Mouse (Mus musculus): ENCODE data around the gene Rrp12. TPM values are rescaled to one million over a fixed set of nuclear protein-coding genes. Genes with fewer than 3 reads are reported as not detected.

Rrp12 gene
- total RNA-seq, 1 experiment: 48.6 TPM

GRCm38 (mm10) chr19:41913774-41914591 is 18.0 kb upstream of the Rrp12 start:
- Histone ChIP-seq H3K9me3 (ENCODE audit: control insufficient read depth, insufficient read depth, low read depth, low read length) (no peaks in the 10 kb centered on the region), H3K36me3 (ENCODE audit: control insufficient read depth, insufficient read depth, low read length, poor library complexity, severe bottlenecking) (peaks cover 35% of the 10 kb centered on the region), H3K27ac (ENCODE audit: insufficient read depth, low read depth, low read length, poor library complexity, severe bottlenecking) (peak overlapping the region; percentile 37; the same call in 1 of the 2 replicates), H3K4me1 (ENCODE audit: control insufficient read depth in 2 of 2, insufficient read depth in 2 of 2, low read length in 2 of 2, poor library complexity in 1 of 2) (peaks cover 2 to 4% of the 10 kb centered on the region in 2 experiments; a peak in 3 of 4 replicates), H3K4me3 (ENCODE audit: insufficient read depth in 1 of 2, low read depth in 1 of 2, low read length in 2 of 2, poor library complexity in 1 of 2, severe bottlenecking in 1 of 2) (peak overlapping the region; percentile 67 to 89), H3K9ac (ENCODE audit: insufficient read depth, low read depth, low read length, poor library complexity, severe bottlenecking) (peak overlapping the region; percentile 93)
- in situ Hi-C loops (cut with MboI; ENCODE audit: low sequenced_read_pairs in 2 of 2, unreplicated experiment in 2 of 2): no loop called here
- TF ChIP-seq CHD2 (IDR thresholded peaks at IDR 0.05; ENCODE audit: low read depth, low read length) (no peak), ZNF384 (IDR thresholded peaks at IDR 0.05; ENCODE audit: low read depth, low read length) (no peak), HCFC1 (IDR thresholded peaks at IDR 0.05; ENCODE audit: borderline replicate concordance, insufficient read depth, low read length) (no peak), MAFK (IDR thresholded peaks at IDR 0.05; ENCODE audit: insufficient read depth, low read depth, low read length) (no peak), ZC3H11A (IDR thresholded peaks at IDR 0.05; ENCODE audit: borderline replicate concordance, low read depth, low read length) (no peak)
- no peak for DNase-seq (ENCODE audit: low read depth, low spot score)

DNA sequence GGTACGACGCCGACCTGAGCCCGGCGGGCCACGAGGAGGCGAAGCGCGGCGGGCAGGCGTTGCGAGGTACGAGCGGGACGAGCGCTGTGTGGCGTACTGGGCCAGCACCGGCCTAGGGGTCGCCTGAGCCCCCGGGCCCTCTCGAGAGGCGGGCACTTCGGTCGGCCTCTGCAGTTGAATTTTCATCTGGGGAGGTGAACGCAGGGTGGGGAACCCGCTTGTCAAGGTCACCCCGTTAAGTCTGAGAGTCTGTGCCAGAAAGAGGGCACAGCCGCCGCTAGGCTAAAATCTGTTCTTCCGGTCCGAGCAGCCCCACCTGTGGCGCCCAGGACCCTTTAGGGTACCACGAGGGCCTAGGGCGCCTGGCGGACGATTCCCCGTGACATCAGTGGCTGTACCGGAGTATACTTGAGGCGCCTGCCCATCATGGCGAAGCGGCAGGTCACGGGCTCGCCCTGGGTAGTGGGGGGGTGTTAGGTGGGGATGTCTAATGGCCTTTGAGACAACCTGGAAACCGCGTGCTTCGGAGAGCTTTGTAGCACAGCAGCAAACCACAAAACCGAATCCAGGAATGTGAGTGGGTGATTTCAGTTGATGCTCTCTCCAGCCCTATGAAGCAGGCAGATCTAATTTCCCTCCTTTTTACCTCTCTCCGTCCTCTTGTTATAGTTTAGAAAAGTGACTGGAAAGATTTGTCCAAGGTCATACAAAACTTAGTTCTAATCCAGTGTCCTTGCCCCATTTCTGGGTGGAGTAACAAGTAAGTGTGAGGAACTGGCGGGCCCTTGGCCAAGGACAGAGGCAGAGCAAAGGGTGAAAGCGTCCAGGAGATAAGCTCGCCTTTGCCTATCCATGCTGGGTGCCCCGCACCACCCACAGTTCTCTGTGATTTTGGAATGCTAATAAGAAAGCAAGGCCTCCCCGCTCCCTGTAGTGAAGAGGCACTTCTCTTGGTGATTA is 16.4 kb upstream of the Rrp12 start:
- H3K9me3 ChIP-seq (ENCODE audit: control insufficient read depth, insufficient read depth, low read depth, low read length): no peaks in the 10 kb centered on the region
- H3K27ac ChIP-seq (ENCODE audit: insufficient read depth, low read depth, low read length, poor library complexity, severe bottlenecking): peak overlapping the region; percentile 87
- peaks cover 31% of the 10 kb centered on the region for H3K36me3 ChIP-seq (ENCODE audit: control insufficient read depth, insufficient read depth, low read length, poor library complexity, severe bottlenecking)
- in situ Hi-C loops (cut with MboI; ENCODE audit: low sequenced_read_pairs in 2 of 2, unreplicated experiment in 2 of 2): no loop called here
- peak overlapping the region; percentile 67 to 89 for H3K4me3 ChIP-seq (ENCODE audit: insufficient read depth in 1 of 2, low read depth in 1 of 2, low read length in 2 of 2, poor library complexity in 1 of 2, severe bottlenecking in 1 of 2)
- H3K9ac ChIP-seq (ENCODE audit: insufficient read depth, low read depth, low read length, poor library complexity, severe bottlenecking): peak overlapping the region; percentile 93
- no peak for DNase-seq (ENCODE audit: low read depth, low spot score)
- peaks cover 2 to 4% of the 10 kb centered on the region in 2 experiments; a peak in 3 of 4 replicates for H3K4me1 ChIP-seq (ENCODE audit: control insufficient read depth in 2 of 2, insufficient read depth in 2 of 2, low read length in 2 of 2, poor library complexity in 1 of 2)
- no peak for TF ChIP-seq CHD2 (IDR thresholded peaks at IDR 0.05; ENCODE audit: low read depth, low read length)
- no peak for TF ChIP-seq MAFK (IDR thresholded peaks at IDR 0.05; ENCODE audit: insufficient read depth, low read depth, low read length)
- no peak for TF ChIP-seq ZNF384 (IDR thresholded peaks at IDR 0.05; ENCODE audit: low read depth, low read length)
- TF ChIP-seq ZC3H11A (IDR thresholded peaks at IDR 0.05; ENCODE audit: borderline replicate concordance, low read depth, low read length): no peak
- TF ChIP-seq HCFC1 (IDR thresholded peaks at IDR 0.05; ENCODE audit: borderline replicate concordance, insufficient read depth, low read length): no peak

GRCm38 (mm10) chr19:41911178-41912073 is 15.5 kb upstream of the Rrp12 start, which contains the start of gene Pgam1:
Pgam1 (plus strand) TSS chr19:41911923.
- in situ Hi-C loops (cut with MboI; ENCODE audit: low sequenced_read_pairs in 2 of 2, unreplicated experiment in 2 of 2): no loop called here
- DNase-seq (ENCODE audit: low read depth, low spot score): peak; percentile 97
- no peak for TF ChIP-seq HCFC1 (IDR thresholded peaks at IDR 0.05; ENCODE audit: borderline replicate concordance, insufficient read depth, low read length)
- peak; percentile 92 for TF ChIP-seq ZNF384 (IDR thresholded peaks at IDR 0.05; ENCODE audit: low read depth, low read length)

DNA sequence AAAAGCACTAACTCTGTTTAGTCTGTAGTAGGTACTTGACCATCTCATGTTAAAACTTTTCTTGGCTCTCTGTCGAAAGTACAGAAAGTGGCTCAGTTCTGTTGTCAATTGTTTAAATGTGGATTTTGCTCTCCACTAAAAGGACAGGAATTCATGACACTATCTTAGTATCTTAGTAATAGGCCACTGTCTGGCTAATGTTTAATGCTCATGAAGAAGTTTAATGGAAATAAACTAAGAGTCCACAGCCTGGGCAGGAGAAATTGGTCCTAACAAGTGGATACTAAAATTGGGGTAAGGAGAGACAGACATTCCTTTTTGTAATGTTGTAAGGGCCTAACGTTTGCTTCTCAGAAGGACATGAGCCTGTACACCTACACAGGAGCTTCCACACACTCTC is 14.4 kb upstream of the Rrp12 start:
- DNase-seq (ENCODE audit: low read depth, low spot score): no peak
- Histone ChIP-seq H3K27ac (ENCODE audit: insufficient read depth, low read depth, low read length, poor library complexity, severe bottlenecking) (no peak overlapping the region), H3K9ac (ENCODE audit: insufficient read depth, low read depth, low read length, poor library complexity, severe bottlenecking) (no peak overlapping the region), H3K4me3 (ENCODE audit: insufficient read depth in 1 of 2, low read depth in 1 of 2, low read length in 2 of 2, poor library complexity in 1 of 2, severe bottlenecking in 1 of 2) (no peak overlapping the region), H3K9me3 (ENCODE audit: control insufficient read depth, insufficient read depth, low read depth, low read length) (no peaks in the 10 kb centered on the region), H3K36me3 (ENCODE audit: control insufficient read depth, insufficient read depth, low read length, poor library complexity, severe bottlenecking) (peaks cover 15% of the 10 kb centered on the region), H3K4me1 (ENCODE audit: control insufficient read depth in 2 of 2, insufficient read depth in 2 of 2, low read length in 2 of 2, poor library complexity in 1 of 2) (peaks cover 2 to 4% of the 10 kb centered on the region in 2 experiments; a peak in 3 of 4 replicates)
- no peak for TF ChIP-seq ZC3H11A (IDR thresholded peaks at IDR 0.05; ENCODE audit: borderline replicate concordance, low read depth, low read length)
- TF ChIP-seq ZNF384 (IDR thresholded peaks at IDR 0.05; ENCODE audit: low read depth, low read length): no peak
- TF ChIP-seq HCFC1 (IDR thresholded peaks at IDR 0.05; ENCODE audit: borderline replicate concordance, insufficient read depth, low read length): no peak
- TF ChIP-seq CHD2 (IDR thresholded peaks at IDR 0.05; ENCODE audit: low read depth, low read length): no peak
- no peak for TF ChIP-seq MAFK (IDR thresholded peaks at IDR 0.05; ENCODE audit: insufficient read depth, low read depth, low read length)
- in situ Hi-C loops (cut with MboI; ENCODE audit: low sequenced_read_pairs in 2 of 2, unreplicated experiment in 2 of 2): no loop called here

More at GRCm38 (mm10) chr19:41911178-41912073, 15.5 kb upstream of the Rrp12 start, which contains the start of gene Pgam1:
- Histone ChIP-seq H3K9ac (ENCODE audit: insufficient read depth, low read depth, low read length, poor library complexity, severe bottlenecking) (peak within 1 kb of the TSS; percentile 93), H3K27ac (ENCODE audit: insufficient read depth, low read depth, low read length, poor library complexity, severe bottlenecking) (peak within 1 kb of the TSS; percentile 87), H3K36me3 (ENCODE audit: control insufficient read depth, insufficient read depth, low read length, poor library complexity, severe bottlenecking) (peaks cover 23% of the 10 kb centered on the region), H3K9me3 (ENCODE audit: control insufficient read depth, insufficient read depth, low read depth, low read length) (no peaks in the 10 kb centered on the region), H3K4me3 (ENCODE audit: insufficient read depth in 1 of 2, low read depth in 1 of 2, low read length in 2 of 2, poor library complexity in 1 of 2, severe bottlenecking in 1 of 2) (peak within 1 kb of the TSS; percentile 71 to 89), H3K4me1 (ENCODE audit: control insufficient read depth in 2 of 2, insufficient read depth in 2 of 2, low read length in 2 of 2, poor library complexity in 1 of 2) (peaks cover 2 to 4% of the 10 kb centered on the region in 2 experiments; a peak in 3 of 4 replicates)

Measured in ES-E14 (cell line).